Mouse (Mus musculus): ENCODE data around the gene A630001G21Rik.

A630001G21Rik gene

DNA sequence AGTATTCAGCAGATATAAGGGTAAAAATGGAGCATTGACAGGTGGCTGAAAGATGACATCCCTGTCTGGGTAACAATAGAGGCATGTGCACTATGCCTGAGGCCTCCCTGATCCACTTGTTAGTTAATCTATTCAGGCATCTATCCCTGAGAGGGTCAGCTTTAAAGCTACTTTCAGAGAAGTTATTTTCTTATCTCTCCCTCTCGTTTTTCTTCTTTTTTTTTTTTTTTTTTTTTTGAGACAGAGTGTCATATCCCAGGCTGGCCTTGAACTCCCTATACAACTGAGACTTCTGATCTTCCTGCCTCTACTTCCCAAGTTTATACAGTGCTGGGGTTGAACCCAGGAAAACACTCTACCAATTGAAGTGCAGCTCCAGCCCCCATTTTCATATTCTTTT lies 10.7 kb downstream of the A630001G21Rik start:
- no peak for DNase-seq (ENCODE audit: low spot score)

DNA sequence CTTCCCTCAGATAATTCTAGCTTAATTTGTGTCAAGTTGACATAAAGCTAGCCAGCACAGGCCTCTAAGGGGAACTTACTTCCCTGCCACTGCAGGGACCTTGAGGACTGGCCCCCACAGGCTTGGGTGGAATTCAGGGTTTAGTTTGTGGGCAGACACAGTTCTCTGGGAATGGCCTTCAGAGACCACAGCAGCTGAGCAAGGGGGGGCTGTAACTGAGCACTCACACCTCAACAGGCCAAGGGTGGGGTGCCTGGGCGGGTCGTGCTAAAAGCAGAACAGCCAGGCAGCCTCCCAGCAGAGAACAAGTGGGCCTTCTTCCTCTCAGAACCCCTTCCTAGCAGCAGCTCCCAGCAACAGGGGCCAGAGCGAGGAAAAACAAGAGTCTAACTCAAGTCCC lies 12.3 kb downstream of the A630001G21Rik start:
- DNase-seq (ENCODE audit: low spot score), result peak; percentile 12

DNA sequence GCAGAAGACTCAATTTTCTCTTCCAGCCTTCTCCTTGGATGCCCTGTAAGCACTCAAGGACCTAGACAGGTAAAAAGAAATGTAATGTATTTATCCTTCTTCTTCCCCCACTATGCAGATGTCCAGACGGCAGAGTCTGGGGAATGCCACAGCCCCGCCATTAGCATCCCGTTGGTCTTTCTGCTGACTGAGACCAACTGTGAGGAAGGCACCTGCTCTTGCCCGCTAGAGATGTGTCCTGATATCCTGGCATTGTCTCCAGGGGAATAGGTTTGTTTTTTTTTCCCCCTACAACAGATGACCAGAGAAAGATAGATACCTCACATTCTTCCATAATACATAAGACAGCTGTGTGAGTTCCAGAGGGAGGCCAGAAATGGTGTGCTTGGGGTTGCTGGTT lies 14.2 kb downstream of the A630001G21Rik start:
- DNase-seq (ENCODE audit: low spot score), result no peak

DNA sequence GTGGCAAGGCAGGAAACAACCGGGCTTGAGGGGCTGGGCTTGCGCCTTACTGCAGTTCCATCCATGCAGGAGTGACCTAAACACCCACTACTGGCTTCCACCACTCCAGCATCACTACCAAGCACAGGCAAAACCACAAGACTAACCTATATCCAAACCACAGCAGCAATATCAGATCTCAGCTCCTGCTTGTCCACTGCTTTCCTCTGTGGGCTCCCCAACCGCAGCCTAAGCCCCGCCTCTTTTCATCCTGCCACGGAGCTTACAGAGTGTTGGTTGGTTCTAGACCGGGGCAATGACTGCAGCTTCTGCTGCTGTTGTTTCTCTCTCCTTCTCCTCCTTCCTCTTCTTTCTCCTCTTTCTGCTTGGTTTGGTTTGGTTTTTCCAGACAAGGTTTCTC lies 15.1 kb downstream of the A630001G21Rik start:
- DNase-seq (ENCODE audit: low spot score), result no peak

DNA sequence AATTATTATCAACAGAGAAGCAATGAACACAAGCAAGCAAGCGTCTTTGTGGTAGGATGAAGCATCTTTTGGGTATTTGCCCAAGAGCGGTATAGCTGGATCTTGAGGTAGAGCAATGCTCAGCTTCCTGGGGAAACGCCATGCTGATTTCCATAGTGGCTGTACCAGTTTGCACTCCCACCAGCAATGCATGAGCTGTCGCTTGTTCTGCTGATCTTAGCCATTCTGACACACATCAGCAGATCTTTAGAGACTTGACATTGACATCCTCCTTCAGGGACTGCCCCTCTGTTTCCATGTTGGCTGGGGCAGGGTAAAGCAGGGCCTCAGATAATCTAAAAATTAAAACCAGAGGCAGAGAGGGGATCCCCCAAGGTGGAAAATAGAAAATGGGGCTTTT lies 16.8 kb downstream of the A630001G21Rik start:
- no peak for DNase-seq (ENCODE audit: low spot score)

DNA sequence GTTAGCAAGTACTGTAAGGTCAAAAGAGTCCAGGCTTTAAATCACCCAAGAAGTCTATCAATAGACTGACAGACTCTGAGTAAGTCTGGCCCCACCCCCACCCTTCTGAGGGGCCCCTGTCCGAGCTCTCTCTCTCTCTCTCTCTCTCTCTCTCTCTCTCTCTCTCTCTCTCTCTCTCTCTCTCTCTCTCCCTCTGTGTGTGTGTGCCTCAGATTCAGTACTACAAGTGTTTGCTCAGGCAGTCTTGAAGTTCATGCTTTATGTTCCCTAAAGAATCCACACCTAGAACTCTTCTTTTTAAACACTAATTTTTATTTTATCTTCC lies 19.5 kb downstream of the A630001G21Rik start:
- DNase-seq (ENCODE audit: low spot score), result no peak

DNA sequence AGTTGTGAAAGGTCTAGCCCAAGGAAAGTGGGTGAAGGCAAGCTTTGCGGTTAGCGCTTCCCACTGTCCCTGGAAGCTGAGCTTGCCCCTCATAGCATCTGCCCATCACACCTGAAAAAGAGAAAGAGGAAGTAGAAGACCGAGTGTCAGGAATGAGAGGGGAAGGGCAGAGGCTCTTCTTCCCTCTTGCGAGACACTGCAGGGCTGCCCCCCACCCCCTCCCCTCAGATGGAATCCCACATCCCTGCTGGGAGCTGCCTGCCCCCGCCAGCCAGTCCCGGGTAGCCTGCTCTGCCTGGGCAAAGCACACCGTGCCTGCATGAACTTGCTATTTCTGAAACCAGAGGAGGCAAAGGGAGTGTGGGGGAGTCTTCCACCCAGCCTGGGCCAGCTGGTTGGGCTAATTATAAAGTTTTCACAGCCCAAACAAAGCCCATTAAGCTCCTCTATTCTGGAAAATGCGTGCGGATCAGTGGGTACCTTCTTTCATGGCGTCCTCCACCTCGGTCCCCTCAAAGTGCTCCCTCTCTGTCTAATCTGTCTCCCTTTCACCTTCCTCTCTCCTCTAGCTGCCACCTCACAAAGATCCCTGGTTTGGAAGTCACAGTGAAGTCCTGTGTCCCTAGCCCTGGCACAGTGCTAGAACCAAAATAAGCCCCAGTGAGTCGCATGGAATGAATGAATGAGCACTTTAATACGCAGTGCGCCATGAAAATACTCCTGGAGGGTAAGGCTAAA lies 20.0 kb downstream of the A630001G21Rik start:
- DNase-seq (ENCODE audit: low spot score), result no peak

DNA sequence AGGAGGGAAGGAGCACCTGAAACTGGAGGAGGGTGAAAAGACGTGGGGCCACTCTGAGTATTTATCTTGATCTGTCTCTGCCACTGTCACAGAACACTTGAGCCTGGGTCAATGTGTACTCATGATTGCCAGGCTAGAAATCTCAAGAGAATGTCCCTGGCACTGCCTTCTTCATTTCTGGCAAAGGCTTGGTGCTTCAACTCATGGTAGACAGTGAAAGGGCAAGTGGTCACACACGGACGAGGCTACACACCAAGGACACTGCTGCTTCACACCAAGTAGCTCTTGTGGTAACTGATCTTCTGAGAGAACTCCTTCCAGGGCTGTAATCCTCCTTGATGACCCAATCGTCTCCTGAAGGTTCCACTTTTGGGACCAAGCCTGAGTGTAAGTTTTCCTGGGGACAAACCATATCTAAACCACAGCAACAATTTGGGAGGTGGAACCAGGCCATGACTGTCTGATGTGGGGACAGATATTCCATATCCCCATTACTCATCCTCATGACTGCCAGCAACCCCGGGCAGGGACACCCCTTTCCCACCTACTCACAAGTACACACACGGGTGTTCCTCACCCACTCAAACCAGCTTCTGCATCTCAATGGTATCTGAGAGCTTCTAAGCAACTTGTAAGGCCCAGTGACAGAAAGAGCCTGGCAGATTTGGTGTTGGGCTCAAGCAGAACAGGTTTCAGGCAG lies 20.8 kb downstream of the A630001G21Rik start:
- no peak for DNase-seq (ENCODE audit: low spot score)

DNA sequence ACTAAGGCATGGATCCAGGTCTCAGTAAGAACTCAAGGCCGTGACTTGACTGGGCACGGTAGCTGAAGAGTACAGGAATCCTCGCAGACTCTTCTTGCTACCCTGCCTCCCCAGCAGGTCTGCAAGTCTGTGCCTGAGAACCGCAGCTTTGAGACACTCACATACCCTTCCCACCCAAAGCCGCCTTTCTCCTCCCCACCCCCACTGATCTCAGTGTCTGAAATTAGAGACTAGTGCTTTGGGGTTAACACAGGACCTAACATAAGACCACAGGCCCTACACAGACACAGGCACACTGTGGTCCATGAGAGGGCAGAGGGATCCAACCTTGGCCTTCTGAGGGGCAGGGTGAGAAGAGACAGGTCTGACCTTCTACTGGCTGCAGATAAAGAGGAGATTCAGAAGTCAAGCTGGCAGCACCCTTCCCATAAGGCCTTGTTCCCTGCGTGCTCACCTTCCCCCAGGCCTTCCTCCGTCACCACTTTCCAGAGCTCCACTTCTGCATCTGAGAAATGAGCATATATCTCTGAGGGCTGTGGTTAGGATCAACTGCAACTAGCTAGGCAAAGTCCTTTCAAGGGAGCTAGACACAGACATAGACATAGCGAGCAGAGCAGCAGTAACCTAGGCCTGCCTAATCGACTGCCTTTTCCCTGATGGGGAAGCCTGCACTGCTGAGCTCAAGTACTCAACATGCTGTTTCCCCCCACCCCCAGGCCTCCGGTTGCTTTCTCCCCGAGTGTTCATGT lies 26.3 kb downstream of the A630001G21Rik start:
- DNase-seq (ENCODE audit: low spot score), result no peak

DNA sequence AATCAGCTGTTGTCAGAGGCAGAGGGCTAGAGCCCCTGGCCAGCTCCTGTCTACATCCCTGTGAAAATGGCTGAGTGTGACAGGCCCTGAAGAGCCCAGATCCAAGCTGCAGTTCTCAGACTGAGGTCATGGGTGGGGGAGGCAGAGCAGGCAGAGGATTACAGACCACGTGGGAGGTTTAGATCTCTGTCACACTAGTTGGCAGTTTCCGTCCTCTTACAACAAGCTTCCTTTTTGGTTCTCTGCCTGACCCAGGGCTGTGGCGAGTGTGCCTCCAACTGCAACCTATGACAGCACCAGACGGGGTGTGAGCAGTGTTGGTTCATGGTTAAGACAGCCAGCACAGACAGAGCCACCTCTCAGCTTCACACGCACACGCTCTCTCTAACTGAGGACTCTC lies 26.9 kb downstream of the A630001G21Rik start:
- no peak for DNase-seq (ENCODE audit: low spot score)

DNA sequence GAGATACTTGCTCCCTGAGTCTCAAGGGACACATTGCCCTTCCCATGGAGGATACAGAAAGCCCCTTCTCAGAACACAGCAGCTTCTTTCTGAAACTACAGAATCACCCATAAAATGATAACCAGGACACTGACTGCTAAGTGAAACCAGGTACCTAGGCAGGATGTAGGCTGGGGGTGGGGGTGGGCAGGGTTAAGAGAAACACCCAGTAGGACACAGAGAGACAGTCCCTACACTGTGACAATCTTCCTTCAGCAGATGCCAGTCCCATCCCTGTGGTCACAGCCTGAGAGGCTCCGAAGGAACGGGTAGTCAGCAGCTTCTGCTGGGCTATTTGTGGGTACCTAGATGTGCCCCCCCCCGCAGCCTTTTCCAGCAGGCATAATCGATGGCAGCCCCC lies 27.8 kb downstream of the A630001G21Rik start:
- no peak for DNase-seq (ENCODE audit: low spot score)

DNA sequence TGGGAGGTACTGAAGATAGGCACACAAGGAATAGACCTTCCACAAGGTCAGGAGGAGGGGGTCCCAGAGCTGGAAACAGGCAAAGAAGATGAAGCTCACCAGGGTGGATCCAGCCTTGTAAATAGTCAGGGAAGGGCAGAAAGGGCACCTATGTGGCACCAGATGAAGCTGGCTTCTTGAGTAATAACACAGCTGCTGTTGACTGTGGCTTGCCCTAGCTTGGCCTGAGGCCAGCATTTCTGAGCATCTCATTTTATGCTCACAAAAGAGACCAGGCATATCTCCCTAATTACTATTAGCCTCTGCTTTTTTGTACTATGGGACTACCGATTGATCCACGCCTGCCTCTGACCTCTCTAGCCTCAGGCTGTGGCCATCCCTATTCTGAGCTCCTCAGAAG lies 28.6 kb downstream of the A630001G21Rik start:
- no peak for DNase-seq (ENCODE audit: low spot score)

DNA sequence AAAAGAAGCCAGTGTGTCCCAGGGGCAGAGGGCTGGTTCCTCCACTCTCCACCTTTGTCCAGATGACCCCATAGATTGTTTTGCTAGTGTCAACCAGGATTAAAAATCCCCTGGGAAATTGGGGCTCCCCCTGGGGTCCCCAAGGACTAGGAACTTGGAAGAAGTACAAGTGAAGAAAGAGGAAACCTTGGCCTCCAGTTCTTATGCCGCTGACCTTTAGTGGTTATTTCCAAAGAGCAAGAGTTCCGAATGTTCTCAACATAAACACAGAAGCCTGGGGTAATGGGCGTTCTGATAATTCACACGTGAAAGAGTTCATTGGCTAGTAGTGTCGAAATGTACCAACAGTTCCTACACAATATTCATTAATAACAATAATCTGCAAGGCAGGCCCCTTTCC lies 31.9 kb downstream of the A630001G21Rik start:
- DNase-seq (ENCODE audit: low spot score), result no peak

DNA sequence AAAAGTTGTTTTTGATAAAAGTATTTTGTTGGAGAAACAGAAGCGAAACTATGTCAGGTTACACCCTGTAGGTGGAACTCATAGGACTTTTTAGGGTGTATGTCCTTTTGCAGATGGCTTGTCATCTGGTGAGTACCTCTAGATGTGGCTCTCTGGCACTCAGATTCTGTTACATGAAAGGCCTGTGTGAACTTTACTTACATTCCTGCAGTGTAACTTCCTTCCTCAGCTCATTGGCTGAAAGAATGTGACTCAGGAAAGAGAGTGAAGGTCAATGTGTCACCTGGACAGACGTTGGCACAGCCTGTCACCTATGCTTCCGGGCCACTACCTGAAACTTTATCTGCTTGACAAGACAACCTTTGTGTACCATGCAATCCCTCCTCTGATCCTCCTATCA lies 33.9 kb downstream of the A630001G21Rik start:
- no peak for DNase-seq (ENCODE audit: low spot score)

DNA sequence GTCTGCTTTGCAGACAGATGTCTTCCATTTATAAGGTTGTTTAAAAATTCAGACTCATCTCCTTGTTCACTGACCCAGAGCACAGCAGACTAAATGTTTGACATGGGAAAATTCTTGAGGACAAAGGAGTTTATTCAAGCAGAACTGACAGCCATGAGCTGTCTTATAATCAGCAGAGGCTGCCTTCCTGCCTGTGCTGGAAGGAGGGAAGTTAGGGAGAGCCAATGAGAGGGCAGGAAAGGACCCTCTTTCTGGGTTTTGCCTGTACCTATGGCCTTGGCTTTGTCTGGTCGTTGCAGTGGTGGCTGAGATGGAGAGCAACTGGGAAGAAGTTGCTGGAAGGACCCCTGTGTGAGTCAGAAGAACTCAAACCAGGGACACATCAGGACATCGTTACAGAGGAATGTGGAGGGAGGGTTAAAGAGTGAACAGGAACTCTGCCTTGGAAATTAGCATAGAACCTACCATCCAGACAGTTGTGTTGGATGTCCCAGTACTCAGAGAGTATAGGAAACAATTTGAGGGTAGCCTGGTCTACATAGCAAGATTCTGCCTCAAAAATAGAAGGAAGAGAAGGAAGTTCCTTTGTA lies 35.4 kb downstream of the A630001G21Rik start:
- no peak for DNase-seq (ENCODE audit: low spot score)

DNA sequence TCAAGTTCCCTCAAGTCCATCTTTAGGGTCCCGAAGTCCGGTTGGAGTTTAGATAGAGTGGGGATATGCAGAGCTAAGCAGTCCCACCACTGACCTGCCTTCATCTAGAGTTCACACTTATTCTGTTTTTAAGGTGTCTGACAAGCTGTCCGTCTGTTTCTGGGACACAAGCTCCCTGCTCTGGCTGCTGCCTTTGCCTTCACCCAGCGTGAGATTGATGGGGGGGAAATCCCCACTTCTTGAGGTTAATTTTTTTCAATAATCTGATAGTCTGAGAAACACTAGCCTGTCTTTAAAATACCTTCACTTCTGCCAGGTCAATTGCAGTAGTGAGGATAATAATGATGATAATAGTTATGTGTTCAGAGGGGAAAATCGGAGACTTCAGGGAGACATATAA lies 36.1 kb downstream of the A630001G21Rik start:
- DNase-seq (ENCODE audit: low spot score), result no peak

DNA sequence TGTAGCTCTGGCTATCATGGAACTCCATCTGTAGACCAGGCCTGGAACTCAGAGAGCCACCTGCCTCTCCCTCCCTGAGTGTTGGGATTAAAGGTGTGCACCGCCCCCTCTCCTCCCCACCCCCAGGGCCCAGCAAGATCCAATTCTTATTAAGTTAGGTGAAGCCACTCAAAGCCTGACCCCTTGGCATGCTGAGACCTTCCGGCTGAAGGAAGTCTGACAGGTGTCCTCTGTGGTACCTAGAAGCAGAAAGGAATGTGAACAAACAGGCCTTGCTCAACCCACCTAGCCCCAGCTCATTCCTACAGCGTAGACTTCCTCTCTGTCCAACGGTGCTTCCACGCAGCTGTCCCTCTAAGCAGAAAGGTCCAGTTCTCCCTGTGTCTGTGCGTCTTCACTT lies 37.5 kb downstream of the A630001G21Rik start:
- DNase-seq (ENCODE audit: low spot score), result no peak

DNA sequence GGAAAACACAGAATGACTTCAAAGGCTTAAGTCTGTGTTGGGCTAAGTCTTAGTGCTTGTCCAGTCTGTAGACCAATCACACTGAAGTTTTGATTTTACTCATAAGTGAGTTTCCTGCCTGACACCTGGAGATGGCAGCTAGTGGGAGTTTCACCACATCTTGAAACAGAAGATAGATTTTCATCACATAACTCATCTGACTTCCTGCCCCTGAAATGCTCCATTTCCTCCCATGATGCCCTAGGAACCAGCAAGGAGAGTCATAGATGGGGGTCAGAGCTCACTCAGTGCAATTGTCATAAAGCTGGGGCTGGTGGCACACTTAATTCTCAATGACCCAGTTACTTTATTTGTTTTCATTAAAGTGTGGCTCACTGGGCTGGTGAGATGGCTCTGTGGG lies 38.6 kb downstream of the A630001G21Rik start:
- DNase-seq (ENCODE audit: low spot score), result no peak

DNA sequence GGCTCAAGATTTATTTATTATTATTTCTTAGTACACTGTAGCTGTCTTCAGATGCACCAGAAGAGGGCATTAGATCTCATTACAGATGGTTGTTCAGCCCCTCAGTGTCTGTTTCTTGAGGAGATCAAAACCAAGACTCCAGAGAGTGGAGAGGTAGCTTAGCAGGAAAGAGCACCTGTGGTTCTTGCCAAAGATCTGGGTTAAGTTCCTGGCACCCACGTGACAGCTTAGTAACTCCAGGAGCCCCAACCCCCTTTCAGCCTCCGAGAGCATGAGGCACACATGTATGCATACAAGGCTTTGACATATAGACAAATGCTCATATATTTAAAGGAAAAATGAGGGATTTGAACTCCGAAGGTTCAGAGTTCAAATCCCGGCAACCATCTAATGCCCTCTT lies 39.4 kb downstream of the A630001G21Rik start:
- no peak for DNase-seq (ENCODE audit: low spot score)

DNA sequence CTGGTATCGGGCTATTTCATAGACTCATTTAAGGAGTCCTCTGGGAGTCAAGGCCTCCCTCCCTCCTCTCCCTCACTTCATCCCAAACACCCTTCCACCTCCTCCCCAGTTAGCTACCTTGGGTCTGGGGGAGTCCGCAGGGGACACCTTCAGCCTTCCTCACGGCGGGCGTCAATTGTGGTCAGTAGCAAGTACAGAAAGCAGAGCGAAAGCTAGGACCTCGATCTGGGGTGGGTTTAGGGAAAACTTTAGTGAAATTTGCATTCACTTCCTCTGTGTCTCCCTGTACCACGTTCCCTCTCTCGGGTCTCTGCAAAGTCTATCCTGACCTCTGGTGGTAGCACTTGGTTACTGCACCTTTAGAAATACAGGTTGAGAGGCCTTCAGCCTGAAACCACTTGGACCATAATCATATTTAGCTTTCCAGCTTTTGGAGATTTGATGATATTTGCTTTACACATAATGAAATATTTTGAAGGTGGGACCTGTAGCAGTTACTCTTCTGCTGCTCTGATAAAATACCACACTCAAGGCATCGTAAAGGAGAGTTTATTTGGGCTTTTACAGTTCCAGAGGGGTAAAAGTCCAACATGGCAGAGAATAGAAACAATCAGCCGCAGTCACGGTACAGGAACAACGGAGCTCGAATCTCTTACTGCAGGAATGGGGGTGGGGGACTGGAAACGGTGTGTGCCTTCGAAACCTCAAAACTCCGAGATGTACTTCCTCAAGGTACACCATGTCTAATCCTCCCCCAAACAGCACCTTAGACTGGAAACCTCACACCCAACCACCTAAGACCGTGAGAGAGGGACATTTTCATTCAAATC lies 41.9 kb downstream of the A630001G21Rik start:
- no peak for DNase-seq (ENCODE audit: low spot score)

DNA sequence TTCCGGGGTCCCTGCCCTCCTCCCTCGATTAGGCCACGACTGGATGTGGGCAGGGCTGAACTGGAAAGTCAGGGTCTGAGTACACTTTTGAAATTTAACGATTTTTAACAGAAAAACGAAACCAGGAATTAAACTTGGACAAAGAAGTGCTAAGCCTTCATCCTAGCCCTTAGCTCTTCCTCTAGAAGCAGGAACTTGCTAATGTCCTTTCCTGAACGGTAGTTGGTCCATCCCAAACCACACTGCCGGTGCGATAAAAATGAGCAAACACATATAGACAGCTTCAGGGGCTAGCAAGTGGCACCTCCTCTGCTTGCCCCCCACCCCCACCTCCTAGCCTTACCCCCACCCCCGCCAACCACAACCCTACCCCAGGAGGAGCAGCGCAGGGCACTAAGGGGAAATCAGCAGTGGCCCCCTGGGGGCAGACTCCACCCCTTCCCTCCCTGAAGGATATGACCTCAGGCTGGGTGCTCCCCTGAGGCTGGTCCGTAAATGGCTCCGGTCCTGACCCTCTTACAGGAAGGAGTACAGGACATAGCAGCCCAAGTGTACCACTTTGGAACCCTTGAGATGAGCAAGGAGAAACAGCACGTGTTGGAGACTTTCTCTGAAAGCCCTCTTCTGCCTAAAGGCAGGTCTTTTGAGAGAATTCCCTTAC lies 42.9 kb downstream of the A630001G21Rik start:
- DNase-seq (ENCODE audit: low spot score), result no peak
